Mouse (Mus musculus): ENCODE measurements around the gene Sp6.

Gene Sp6

DNA sequence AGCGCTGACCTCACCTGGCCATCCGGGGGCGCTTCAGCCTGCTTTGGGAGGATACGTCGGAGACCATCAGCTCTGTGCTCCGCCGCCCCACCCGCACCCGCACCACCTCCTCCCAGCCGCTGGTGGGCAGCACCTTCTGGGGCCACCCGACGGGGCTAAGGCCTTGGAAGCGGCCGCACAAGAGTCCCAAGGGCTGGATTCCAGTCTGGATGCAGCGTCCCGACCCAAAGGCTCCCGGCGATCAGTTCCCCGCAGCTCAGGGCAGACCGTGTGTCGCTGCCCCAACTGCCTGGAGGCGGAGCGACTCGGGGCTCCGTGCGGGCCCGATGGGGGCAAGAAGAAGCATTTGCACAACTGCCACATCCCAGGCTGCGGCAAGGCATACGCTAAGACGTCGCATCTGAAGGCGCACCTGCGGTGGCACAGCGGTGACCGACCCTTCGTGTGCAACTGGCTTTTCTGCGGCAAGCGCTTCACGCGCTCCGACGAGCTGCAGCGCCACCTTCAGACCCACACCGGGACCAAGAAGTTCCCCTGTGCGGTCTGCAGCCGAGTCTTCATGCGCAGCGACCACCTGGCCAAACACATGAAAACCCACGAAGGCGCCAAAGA lies 8.8 kb downstream of the Sp6 start:
- peak; percentile 54 to 73 for DNase-seq (ENCODE audit: low spot score in 2 of 2)

- DNase-seq (ENCODE audit: low spot score in 2 of 2): no peak
These were observed 11.8 kb downstream of the Sp6 start for GRCm38 (mm10) chr11:97024977-97025376.

DNA sequence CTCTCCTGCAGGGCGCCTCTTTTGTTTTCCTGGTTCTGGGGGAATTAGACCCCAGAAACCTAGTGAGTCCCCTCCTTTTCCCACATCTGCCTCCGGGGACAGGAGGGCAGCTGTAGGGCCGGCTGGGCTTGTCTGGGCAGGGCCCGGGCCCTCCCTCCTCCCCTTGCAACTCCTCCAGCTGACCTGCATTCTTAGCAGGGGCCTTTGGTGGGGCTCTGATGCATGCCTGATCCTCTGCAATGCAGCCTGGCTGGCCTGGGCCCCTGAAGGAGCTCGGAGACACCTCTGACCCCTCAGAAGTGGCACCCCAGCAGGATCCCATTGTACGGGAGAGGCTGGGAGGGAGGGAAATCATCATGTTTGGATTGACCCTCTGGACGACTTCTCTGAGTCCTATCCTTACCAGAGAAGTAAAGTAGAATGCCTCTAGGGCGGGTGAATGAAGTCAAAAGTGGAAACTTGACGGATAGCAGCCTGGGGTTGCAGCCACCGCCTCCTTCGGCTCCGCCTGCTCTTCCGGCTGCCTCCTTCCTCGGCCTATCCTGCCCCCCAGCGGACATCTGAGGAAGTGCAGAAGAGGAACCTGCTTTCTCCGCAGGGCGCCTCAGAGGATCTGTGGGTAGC lies 12.6 kb downstream of the Sp6 start:
- peak; percentile 80 to 90 for DNase-seq (ENCODE audit: low spot score in 2 of 2)

DNA sequence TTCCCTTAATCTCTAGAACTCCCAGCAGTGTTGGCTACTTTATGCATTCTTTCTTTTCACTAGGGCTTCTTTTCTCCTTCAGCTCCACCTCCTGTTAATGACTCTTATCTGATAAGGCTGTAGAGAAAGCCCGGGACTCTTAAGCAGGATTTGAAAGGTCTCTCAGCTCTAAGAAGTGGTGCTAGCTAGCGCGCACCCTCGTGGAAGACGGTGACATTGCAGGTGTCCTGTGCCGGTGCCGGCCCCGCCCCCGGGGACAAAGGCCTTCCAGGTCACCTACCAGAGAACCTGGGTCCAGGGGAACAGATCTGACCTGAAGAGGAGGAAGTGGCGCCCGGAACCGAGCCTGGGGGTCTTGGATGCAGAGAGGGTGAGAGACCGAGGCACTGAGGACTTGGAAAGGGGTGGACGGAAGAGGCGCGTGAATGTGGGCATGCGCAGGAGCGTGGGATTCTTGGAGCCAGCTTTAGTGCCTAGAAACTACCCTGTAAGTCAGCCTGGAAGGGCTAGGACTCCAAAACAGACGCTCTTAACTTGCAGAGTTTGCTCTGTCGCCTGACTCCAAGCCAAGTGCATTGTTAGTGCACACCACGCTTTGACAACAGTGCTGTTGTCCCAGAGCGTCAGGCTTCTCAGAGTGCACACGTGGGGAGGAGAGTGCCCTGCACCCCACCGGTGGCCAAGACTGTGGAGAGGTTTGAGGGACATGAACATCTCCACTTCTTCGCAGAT lies 16.7 kb downstream of the Sp6 start, which contains the start of gene Scrn2:
Gene Scrn2 (plus strand): TSS at position 253 of the 732 bp plus-strand sequence.
- DNase-seq (ENCODE audit: low spot score in 2 of 2): peak; percentile 59 to 84

DNA sequence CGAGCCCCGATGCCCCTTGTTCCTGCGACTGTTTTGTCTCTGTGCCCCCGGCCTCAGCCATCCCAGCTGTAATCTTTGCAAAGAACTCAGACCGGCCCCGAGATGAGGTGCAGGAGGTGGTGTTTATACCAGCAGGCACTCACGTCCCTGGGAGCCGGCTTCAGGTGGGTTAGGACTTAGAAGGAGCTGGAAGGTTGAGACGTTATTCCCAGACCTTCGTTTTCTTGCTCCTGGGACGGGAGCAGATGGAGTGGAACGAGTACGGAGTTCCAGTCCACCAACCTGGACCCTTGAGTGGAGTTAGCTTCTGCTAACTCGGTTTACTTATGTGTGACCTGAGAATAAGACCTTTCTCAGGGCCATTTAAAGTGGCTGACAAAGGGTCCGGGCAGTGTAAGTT lies 17.2 kb downstream of the Sp6 start:
- DNase-seq (ENCODE audit: low spot score in 2 of 2): no peak

DNA sequence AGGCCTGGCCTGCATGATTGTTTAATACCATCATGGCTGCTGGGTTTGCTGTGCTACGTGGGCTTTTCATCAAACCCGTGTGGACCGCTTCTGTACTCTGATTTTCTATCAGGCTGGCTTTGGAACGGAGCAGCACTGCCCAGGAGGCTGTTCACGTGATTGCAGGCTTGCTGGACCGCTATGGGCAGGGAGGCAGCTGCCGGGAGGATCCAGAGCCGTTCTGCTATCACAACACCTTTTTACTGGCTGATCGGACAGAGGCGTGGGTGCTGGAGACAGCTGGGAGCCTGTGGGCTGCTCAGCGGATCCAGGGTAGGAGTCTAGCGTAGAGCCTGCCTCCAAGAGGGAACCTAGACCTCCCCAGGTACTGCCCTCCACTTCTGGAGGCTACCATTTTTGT lies 18.8 kb downstream of the Sp6 start:
- DNase-seq (ENCODE audit: low spot score in 2 of 2): no peak

DNA sequence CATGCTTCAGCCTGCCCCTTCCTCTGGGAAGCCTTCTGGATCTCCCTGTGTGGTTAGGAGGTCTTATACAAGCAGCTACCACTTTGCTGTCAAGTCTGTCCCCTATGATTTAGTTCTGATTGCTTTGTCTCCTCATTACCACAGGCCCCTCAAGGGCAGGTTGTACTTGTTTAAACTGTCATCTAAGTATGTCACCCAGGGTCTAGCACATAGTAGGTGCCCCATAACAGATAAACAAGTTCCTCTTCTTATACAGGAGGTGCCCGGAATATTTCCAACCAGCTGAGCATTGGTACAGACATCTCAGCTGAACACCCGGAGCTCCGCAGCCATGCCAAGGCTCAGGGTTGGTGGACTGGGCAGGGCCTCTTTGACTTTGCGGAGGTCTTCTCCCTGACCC lies 19.3 kb downstream of the Sp6 start:
- no peak for DNase-seq (ENCODE audit: low spot score in 2 of 2)

- DNase-seq (ENCODE audit: low spot score in 2 of 2): no peak
These were observed 20.6 kb downstream of the Sp6 start for GRCm38 (mm10) chr11:97033781-97034180.

GRCm38 (mm10) chr11:97036141-97036540 lies 22.9 kb downstream of the Sp6 start:
- DNase-seq (ENCODE audit: low spot score in 2 of 2): no peak

DNA sequence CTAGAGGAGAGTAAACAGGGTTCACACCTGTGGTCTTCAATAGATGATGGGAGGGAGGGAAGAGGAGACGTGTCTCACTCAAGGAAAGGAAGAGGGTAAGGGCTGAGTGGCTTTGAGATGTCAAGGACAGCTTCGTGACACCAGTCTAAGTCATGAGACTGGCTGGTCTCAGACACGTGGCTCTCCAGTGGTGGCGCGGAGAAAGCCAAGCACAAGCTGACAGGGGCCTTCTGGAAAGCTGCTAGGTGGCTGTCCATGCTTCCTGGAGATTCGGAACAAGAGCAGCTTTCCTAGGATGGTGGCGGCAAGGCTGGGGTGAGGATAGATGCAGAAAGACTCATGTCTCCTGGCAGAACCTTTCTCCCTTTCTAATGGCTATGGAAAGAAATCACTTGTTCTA lies 25.7 kb downstream of the Sp6 start:
- DNase-seq (ENCODE audit: low spot score in 2 of 2): no peak

GRCm38 (mm10) chr11:97040301-97041021 lies 27.3 kb downstream of the Sp6 start:
- no peak for DNase-seq (ENCODE audit: low spot score in 2 of 2)

DNA sequence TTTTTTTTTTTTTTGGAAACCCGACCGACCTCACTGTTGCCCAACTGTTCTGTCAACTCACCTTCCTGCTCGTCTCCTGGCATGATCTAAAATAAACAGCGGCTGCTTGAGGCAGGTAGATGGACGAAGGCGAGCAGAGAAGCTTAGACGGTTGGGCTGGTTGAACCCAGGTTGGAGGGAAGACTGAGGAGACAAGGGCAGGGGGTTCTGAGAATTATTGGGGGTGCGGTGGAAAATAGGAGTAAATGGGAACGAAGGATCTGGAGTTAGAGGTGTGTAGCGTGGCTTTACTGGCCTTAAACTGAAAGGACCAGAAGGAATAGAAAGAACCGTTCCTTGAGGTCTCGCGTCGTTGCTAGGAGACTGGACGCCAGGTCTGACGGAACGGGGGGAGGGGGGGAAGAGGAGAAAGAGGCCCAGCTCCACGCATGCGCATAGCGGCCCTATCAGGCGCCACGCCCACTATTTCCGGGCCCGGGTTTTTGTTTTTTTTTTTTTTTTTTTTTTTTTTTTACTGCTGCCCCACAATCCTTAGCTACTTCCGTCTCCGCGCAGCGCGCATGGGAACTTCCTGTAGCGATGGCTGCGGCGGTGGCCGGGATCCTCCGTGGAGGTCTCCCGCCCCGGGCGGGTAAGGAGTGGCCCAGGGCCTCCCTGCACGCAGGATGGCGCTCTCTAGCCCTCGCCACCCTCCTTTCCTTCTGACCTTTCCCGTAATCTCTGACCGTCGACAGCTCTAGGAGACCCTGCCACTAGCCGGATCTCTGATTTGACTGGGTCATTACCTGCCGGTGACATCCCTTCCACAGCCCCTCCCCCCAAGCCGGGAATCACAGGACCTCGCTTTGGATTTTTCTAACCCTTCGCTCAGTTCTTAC lies 28.1 kb downstream of the Sp6 start, which contains the start of the genes Lrrc46 and Mrpl10:
Gene Lrrc46 (minus strand): TSS at position 386 of the 878 bp plus-strand sequence.
Gene Mrpl10 (plus strand): TSS at position 539 of the 878 bp plus-strand sequence.
- DNase-seq (ENCODE audit: low spot score in 2 of 2): peak; percentile 77 to 87

GRCm38 (mm10) chr11:97044902-97045301 lies 31.7 kb downstream of the Sp6 start:
- no peak for DNase-seq (ENCODE audit: low spot score in 2 of 2)

- DNase-seq (ENCODE audit: low spot score in 2 of 2): no peak
These were observed 32.7 kb downstream of the Sp6 start for GRCm38 (mm10) chr11:97045861-97046260.

- DNase-seq (ENCODE audit: low spot score in 2 of 2): no peak
These were observed 35.0 kb downstream of the Sp6 start for GRCm38 (mm10) chr11:97048090-97048650.

DNA sequence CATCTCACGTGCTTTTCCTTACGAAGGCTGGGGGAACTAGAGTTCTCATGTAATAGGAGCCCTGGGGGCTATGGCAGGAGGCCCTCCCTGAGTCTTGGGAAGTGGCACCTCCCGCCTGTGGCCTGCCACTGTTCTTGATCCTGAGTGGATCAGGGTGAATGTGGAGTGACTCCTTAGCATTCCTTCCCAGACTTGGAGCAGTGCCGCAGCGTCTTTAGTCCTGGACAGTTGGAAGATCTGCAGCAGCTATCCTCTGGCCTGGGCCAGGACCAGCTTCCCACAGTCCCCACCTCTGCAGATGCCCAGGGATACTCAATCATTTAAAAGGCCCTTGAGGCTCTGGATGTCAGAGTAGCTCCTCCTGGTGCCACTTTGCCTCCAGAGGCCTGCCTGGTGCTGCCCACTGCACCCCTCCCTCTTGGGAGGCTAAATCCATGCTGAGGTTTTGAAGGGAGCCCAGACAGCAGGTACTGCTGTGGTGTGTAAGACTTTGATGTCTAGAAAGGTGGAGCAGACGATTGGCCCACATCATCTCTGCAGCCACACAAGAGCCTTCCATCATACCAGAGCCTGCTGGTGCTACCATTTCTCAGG lies 36.4 kb downstream of the Sp6 start:
- DNase-seq (ENCODE audit: low spot score in 2 of 2): no peak

DNA sequence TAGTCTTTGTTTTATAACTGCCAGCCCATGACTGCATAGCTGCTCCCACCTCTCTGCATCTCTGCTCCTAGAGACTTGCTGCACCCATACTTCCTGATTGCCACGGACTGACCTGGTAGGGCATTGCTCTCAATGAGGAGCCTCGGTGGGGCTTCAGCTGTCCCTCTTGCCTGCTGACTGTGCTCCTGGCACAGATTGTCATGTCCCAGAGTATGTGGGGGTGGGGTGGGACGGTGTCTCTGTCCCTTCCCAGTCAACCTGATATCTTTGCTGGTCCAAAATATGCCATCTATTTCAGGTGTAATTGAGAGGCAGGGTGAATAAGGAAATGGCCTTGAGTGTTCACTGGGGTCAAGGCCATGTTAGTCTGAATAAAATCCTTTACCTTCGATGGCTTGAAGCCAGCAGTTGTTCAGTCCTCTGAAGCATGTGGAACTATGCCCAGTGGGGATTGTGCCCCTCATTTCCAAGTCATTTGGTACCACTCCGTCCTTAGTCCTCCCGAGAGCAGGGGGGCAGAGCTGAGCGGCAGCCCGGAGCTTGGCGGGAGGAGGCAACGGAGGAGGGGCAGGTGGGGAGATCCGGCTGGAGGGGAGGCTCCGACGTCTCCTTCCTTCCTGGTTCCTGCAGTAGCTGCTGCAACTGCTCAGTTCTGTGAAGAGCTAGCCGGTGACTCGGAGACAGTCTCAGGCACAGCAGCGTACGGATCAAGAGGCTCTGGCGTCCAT lies 37.2 kb downstream of the Sp6 start, which contains the start of gene Osbpl7:
Gene Osbpl7 (plus strand): TSS at position 413 of the 728 bp plus-strand sequence.
- peak; percentile 68 to 72 for DNase-seq (ENCODE audit: low spot score in 2 of 2)

- DNase-seq (ENCODE audit: low spot score in 2 of 2): peak in 1 of 2 experiments; percentile 26
These were observed 37.9 kb downstream of the Sp6 start for GRCm38 (mm10) chr11:97050944-97051586.

DNA sequence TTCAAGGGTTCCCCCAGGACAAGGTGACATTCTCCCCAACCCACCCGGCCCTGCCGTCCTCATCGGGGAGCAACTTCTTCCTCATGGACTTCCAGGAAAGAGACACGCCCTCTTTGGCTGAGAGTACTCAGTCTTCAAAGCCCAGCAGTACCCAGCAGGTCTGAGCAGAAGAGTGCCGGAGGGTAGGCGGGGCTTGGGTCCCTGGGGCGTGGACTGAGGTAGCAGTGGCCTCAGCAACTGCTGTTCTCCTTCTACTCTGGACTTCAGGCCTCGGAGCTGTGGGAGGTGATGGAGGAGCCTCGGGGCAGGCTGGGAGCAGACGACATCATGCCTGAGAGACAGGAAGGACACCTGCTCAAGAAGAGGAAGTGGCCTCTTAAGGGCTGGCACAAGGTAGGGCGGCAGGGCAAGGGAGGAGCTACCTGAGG lies 39.0 kb downstream of the Sp6 start:
- no peak for DNase-seq (ENCODE audit: low spot score in 2 of 2)

Data from cerebellum, postnatal 4 days (tissue).